Mouse (Mus musculus) left cerebral cortex, adult 8-10 months (tissue): ENCODE results near the gene Krit1. TPM values are rescaled to one million over a fixed set of nuclear protein-coding genes. Genes with fewer than 3 reads are reported as not detected.
"Not testable (repeated sequence)": the region's sequence is repeated elsewhere in the genome, so short reads cannot be mapped to it uniquely, and the experiment has no call there.

Experiments used
- DNase-seq, 2 experiments: peaks; one replicate each; pipeline ENCODE4 v3.0.0; 2022; ENCODE audit warnings: low spot score in 2 of 2
- total RNA-seq, 4 experiments: library from RNA; stranded (reverse); gene quantifications; 2 replicates each; pipeline ENCODE4 v1.2.4; 2022

Krit1 gene
- total RNA-seq: 10 to 100 TPM; 45.9 to 51.3 (median 48.4) TPM

DNA sequence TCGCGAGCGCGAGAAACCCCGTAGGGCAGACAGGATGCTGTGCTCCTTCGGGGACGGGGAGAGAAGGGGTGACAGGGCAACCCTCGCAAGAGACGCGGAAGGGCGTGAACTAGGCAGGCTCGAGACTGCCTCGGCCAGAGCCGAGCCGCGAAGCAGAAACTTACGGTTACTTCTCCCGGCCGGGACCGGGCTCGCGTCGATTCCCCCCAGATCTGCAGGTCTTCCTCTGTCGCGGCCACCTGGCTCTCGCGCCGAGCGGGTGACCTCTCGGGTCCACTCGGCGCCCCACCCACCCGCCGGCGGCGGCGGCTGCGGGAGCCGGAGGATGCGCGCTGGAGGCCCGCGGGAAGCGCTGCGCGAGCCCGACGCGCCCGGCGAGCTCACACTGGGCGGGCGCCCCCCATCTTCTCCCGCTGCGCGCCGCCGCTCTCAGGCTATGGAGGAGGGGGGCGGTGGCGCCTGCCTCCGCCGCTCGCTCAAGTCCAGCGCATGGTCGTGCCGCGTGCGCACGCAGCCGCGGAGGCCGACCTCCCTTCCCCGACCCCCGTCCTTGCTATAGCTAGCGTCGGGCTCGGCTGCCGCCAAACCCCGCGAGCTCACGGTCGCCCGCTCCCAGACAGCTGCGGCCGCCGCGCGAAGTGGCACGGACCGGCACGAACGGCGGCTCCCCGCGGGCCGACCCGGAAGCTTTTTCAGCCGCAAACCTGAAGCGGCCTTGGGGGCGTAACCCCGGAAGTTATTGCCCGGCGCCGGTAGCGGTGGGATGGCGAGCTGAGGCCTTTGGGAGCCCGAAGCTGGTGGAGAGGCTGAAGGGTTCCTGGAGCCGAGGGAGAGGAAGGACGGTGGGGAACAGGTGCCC, at the start of gene Krit1, which contains the start of gene Ankib1:
Gene Krit1, plus strand, starts transcription at position 752 of the 859 bp plus-strand sequence.
Gene Ankib1, minus strand, starts transcription at position 493 of the 859 bp plus-strand sequence.
- DNase-seq: peak; percentile 85 to 87

DNA sequence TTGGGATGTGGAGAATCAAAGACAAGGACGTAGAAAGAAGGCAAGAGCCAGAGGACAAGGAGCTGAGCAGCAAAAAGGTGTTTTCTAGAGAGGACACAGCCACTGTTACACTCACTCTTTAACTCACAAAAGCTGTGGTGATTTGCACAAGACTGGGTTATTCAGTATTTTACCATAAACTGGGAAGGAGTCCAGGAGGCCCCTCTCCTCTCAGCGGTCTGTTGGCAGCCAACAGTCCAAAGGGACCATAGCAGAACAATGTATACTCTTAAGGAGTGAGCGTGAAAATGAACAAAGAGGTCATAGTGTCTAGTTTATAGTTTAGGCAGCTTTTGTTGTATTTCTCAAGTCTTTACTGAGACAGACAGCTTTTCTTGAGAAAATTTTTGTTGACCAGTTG, 31.5 kb upstream of the Krit1 start:
- no peak for DNase-seq

DNA sequence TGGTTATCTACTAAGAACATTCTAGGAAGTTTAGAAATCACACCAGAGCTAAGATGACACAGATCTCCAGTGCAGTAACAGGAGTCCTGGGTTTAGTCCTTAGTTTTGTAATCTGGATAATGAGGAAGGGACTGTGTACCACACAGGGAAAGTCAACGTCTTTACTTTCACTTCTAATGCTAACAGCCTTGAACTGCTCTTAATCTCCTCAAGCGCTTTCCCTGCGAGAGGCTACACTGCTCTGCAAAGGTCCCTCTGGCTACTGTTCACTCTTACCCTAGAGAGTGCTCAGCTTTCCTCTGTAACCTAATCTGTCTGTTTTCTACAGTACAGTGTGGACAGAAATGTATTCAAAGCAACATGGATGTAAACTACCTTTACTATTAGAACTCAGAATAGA, 31.0 kb upstream of the Krit1 start:
- no peak for DNase-seq

DNA sequence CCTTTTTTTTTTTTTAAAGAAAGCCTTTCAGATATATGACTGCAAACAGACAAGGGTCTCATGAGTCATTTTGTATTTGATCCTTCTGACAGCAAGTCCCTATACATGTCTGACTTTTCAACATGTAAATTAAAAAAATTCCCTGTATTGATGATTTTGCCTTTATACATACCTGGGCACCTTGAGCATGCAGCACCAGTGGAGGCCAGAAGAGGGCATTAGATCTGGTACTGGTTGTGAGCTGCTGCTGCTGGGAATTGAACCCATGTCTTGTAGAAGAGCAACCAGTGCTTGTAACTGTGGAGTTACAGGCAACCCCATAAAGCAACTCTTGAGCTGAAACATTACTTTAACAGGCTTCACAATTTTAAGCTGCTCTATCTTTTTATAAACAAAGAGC, 20.3 kb upstream of the Krit1 start:
- DNase-seq: no peak

DNA sequence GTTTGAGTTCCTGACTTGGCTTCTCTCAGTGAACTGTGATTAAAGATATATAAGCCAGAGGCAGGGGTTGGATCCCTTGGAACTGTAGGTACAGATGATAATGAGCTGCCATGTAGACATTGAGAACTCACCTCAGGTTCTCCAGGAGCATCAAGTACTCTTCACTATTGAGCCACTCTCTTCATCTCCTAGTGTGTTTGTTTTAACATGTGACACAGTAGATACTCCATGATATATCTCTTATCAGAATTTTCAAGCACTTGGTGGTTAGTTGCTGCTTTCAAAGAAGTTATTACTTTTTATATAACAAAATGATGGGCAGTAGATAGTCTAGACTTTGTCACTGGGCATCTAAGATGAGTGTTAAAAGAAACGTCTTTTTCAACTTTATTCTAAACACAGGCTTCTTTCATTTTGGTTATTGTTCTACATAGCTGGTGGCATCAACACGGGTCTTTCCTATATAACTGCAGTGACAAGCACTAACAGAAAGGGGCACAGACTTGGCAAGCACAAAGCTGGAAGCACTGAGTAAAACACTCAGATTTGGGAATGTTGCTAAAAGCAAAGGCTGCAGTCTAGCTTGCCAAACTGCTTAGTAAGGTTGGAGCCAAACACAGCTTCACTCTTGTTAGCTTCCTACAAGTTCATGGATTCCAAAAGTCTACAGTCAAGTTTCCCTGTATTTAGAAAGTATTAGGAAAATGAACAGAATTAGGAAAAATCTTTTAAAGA, 18.9 kb upstream of the Krit1 start:
- DNase-seq: no peak

DNA sequence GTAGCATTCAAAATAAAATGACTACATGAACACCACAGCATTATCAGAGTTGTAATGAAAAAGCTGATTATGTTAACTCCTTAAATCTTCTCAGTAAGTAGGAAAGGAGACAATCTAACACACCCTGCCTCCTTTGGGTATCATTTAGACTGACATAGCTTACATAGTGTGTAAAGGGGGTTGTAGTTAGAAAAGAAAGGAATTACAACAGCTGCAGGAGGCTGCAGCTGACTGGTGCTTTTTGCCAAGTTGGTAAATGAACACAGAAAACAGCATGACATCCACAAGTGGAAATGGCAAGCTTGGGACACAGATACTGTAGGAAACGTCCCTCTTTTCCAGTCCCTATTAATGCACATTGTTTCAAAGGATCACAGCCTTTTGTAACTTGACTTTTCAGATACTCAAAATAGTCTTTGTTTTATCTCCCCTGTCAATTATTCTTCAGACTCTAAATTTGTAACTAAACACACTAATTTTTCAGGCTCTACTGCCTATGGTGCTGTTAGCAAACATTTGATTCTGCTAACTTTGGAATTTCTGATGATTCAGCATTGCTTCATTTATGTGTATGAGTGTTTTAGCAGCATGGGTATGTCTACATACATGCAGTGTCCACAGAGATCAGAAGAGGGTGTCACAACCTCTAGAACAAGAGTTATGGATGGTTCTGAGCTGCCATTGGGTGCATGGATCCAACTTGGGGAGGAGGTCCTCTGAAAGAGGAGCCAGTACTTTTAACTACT, 18.1 kb upstream of the Krit1 start:
- no peak for DNase-seq

DNA sequence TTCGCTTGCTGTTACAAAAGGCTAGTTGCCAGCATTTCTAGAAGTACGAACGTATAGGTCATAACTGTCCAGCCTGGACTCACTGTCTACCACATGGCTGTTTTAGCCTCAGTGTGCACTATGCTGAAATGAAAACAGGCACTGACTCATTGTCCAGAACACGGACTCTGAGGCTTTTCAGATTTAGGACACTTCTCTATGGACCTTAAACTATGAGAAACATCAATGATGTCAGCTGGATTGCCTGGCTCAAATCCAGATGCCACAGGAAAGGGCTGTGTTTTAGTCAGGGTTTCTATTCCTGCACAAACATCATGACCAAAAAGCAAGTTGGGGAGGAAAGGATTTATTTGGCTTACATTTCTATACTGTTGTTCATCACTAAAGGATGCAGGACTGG, 15.4 kb upstream of the Krit1 start:
- no peak for DNase-seq

DNA sequence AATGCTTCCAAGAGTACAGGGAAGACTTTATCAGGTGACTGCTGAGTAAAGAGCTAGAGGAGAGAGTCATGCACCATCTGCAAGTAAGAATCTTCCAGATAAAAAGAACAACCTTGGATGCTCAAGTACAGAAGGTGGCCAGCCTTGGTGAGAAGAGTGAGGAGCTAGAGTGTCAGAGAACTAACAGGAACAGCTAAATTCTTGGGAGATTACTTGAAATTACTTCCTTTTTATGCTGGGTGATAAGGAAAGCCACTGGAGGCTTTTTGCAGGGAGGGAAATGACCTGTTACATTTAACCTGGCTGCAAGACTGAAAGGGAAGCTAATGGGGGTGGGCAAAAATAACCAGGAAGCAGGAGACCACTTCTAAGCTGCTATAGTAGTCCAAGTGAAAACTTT, 11.9 kb upstream of the Krit1 start:
- DNase-seq: no peak

DNA sequence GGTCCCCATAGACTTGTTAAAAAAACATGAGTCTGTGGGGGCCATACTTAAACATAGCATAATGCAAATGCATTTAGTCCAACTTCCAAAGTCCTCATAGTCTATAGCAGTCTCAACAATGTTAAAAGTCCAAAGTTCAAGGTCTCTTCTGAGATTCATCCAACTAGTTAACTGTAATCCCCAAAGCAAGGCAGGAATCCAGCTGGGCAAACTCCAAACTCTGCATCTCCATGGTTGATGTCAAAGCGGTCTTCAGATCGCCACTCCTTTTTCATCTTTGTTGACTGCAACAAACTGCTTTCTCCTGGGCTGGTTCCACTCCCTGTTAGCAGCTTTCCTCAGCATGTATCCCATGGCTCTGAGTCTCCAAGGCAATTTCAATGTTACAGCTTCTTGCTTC, 5.9 kb upstream of the Krit1 start:
- DNase-seq: not testable (repeated sequence)

DNA sequence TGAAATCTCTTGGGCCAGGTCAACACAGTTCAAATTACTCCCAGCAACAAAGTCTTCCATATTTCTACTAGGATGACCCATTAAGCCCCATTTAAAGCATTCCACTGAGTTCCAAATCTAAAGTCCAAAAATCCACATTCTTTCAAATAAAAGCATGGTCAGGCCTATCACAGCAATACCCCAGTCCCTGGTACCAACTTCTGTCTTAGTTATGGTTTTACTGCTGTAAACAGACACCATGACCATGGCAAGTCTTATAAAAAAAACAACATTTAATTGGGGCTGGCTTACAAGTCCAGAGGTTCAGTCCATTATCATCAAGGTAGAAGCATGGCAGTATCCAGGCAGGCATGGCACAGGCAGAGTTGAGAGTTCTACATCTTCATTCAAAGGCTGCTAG, 4.3 kb upstream of the Krit1 start:
- not testable (repeated sequence) for DNase-seq

DNA sequence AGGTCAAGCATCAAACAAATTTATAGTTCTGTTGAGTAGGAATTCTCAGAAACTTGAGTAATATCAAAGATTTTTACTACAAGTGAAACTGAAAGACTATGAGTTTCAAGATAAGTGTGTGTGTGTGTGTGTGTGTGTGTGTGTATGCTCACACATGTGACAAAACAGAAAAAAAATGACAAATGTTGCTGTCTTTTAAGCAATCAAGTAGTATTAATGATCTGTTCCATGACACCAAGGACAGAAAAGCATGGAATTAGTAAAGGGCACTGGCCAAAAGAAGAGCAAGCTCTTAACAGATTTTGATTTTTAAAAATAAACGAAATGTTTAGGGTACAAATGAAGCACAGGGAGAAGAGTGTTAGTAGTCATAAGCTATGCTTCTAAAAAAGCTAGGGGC, 2.9 kb upstream of the Krit1 start:
- no peak for DNase-seq

DNA sequence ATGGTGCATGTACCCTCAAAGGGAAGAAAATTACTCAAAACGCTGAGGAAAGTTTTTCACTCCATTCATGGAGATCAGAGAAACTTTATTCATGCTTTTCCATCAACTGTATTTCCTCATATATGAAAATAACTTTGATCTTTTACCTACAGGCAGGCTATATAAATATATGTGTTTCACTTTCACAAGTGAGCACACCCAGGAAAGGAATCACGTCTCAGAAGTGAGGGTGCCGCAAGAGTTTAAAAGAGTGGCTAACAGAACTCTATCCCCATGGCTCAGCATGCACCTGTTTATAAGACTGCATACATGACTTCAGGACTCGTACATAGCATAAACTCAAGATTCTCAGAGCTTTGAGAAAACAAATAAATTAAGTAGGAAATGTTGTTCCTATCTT, 2.1 kb upstream of the Krit1 start:
- no peak for DNase-seq

DNA sequence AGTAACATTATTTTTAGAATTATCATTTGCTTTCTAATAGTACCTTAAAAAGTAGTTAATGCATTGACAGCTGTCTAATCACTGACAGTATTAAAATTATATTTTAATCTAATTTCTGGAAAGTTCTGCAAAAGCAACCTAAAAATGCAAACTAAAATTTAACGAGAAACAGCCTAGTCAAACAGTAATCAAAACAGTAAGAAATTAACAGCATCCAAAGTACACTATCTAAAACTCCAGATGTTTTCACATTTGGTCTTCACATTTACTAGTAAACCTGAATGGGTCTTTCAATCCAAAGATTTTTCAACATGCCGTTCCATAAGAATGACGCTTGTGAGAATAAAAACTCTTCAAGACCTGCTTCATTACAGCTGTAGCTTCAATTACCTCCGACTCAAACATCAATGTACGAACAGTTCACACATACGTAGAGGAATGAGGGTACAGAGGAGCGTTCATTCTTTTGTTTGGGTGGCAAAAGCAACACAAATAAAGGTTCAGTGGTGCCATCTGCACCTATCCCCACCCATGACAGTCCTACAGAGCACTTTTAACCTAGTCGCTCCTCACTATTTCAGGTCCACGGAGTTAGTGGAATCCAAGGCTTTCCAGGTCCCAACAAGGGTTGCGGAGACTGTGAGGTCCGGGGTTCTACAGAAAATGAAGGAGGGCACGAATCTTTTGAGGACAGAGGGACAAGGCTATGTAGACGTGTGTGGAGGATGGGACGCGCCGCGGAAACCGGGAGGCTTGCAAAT, 1.1 kb upstream of the Krit1 start:
- no peak for DNase-seq

DNA sequence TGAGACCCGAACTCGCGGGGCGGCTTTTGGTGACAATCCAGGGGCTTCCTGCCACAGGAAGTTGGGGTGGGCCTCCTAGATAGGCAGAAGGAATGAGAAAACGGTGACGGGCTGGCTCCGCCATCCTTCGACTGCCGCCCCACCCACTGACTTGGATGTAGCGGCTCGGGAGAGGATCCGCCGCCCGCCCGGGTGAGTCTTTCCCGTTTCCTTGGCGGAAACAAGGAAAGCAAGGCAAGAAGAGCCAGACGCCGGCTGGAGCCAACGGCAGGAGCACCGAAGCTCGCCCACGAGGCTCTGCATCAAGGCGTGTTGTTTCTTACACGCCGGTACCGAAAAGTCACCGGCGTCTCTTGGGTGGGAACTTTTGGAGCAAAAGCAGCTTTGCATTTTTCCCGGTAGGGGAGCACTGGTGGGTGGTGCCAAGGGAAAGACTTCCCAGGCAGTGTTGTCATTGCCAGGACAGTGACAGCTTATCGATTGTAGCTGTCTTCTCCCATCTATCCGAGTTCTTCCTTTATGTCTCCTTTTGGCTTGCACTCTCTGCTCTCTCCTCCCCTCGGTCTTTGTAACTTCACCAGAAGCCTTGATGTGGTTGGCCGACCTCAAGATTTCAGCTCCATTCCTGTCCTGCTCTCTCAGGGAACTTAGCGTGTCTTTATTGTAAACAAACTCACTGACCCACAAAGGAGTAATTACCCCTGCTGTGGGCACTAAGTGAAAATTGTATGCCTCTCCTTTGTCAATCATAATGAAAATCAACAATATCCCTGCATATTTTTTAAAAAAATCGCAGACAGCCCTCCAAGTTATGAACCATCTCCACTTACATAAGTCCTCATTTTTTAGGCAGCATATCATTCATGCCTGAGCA, 545 bp downstream of the Krit1 start:
- DNase-seq: peak in 1 of 2 experiments; percentile 28

DNA sequence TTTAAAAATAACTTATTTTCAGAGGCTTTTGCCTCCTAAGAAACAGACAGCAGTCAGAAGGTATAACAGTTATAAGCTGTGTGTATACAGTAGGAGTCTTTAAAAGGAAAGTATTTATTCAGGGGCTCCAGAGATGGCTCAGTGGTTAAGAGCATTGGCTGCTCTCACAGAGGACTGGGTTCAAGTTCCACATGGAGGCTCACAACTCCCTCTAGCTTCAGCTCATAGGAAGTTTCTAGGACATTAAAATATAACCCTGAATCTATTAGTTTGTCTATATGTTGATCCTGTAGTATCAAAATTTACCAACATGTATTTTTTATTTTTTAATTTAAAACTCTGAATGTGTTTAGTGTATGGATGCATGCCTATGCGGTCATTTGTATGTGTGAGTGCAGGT, 5.5 kb downstream of the Krit1 start:
- DNase-seq: no peak

DNA sequence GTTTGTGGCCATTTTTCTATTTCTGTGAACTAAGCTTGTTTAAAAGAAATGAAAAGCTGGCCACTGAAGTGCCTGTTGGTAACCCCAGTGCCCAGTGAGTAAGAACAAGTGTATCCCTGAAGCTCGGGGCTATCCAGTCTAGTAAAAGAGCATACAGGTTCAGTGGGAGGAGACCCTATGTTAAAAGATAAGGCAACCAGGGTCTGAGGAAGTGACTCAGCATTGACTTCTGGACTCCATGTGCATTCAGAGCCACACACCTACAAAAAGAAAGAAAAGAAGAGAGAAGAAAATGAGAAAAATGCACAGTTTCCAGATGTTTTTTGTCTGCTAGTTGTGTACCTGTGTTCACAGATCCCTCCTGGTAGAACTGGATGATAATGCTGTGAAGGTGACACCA, 31.1 kb downstream of the Krit1 start:
- DNase-seq: no peak

DNA sequence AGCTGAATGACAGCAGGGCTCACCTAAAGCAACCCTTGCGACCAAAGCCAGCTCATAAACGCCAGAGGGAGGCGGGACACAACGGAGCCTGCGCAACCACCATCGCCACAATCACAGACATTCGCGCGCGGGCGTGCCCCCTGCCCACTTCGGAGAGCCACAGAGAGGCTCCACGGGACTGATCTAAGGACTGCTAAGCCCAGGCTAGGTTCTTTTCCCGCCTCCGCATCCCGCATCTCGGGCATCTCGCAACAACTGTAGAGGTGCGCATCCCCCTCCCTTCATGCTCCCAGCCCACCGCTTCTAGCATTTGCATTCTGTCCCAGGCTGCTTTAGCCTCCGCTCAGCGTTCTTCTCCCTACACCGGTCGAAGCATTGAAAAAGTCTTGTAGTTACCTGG, 42.0 kb downstream of the Krit1 start, which contains the start of gene Lrrd1:
Gene Lrrd1, plus strand, starts transcription at position 148 of the 400 bp plus-strand sequence.
- no peak for DNase-seq

DNA sequence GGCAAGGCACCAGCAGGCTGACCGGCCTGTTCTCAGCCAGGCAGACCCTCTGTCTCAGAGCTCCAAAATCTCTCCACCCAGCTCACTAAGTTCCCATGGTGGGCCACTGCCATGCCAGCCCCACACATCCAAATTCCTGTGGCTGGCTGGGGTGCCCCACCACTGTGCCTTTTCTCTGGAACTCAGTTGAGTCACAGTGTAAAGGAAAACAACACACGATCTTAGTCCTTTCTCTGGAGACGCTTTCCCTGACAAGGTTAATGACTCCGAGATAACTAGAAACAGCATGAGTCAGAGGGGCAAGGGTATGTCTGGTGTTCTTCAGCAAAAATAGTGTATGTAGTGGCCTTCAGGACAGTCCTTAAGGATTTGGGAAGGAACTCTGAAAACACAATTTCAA, 67.2 kb downstream of the Krit1 start:
- DNase-seq: no peak

DNA sequence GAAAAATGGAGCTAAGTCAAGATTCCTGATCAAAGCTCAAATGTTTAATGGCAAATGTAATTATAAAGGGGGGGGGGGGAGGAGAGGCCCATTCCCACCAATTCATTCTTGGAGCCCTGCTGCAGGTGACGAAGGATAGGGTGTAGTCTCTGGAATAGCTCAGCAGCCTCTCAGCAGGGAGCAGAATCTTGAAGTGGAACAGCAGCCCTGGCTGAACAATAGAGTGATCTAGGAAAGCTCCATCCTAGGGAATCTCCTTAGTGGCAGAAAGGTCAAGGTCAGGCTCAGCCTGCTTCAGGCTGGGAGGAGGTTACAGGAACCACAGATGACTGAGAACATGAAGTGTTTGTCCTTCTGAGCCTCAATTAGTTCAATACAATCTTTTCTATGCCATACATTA, 69.4 kb downstream of the Krit1 start:
- no peak for DNase-seq

DNA sequence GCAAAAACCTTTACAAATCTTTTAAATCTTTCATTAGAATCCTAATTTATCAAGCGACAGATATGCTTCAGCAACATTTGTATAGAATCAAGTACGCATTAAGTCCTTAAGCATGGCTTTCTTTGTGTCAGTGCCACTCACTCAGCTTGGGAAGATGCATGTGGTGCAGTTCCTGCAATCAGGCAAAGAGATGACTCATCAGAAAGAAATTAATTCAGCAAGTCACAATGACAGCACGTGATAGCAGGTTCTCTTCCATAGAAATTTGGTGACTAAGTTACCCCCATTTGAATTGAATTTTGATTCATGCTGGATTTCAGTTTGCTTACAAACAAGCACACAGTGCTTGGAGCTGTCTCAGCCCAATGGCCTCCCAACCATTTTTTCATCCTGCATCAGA, 70.5 kb downstream of the Krit1 start:
- DNase-seq: no peak
